Mouse (Mus musculus): ENCODE measurements around the gene Rabepk.
A peak's percentile ranks its signal among the peaks of the same experiment; 100 is the strongest.
"Not testable (repeated sequence)": the region's sequence is repeated elsewhere in the genome, so short reads cannot be mapped to it uniquely, and the experiment has no call there.

Rabepk gene

DNA sequence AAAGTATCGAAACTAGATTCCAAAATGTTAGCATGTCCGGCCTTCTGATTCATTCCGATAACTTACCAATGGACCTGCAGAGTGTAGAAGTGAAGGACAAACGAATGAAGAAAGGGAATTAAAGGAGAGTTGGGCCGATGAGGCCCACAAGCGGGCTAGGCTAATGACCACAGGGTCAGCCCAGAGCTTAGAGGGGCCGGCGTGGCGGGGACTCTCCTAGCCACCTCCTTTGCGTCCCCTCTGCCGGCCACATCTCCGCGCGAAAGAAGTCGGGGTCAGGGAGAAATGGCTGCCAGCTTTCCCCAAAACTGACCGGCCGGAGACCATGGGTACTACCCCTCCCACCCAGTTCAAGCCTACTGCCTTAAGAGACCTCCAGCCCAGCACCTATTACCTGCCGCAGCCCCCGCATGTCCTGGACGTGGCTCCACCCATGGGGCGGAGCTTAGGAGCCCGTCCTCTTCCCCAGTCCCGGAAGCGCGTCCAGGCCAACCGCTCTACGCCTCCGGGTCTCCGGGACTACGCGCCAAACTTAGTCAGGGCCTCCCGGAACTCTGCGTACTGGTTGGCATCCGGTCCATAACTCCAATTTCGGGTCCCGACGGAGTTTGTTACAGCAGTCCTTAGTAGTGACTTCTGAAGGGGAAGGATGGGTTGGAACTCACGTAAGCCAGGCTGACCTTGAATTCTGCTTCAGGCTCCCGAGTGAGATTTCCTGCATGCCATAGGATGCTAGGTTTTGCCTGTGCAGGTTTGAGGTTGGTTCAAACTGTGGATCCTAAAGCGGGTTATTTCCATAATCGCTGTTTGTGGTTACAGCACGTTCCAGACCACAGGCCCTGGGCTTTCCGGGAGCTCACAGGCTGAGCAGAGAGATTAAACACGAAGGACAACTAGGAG lies at the start of gene Rabepk:
Gene Rabepk, minus strand, starts transcription at position 556 of the 900 bp plus-strand sequence.
- peak; percentile 88 for DNase-seq (ENCODE audit: extremely low read depth, low read depth)

DNA sequence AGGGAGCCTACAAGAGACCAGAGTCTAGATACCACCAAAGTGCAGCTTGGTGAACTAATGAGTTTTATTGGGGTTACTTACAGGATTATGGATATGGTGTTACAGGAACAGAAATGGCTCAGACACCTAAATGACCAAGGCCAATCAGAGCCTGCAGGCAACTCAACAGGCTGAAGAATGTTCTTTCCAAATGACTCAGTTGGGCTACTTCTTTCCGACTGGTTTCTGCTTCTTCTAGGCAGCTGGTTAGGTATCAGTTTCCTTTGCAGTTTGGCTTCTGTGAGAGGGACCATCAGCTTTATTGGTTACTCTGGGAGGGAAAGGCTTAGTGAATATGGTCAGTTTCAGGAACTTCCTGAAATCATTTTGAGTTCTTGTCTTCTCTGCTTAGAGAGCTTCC lies 48.0 kb upstream of the Rabepk start:
- DNase-seq (ENCODE audit: extremely low read depth, low read depth): no peak

DNA sequence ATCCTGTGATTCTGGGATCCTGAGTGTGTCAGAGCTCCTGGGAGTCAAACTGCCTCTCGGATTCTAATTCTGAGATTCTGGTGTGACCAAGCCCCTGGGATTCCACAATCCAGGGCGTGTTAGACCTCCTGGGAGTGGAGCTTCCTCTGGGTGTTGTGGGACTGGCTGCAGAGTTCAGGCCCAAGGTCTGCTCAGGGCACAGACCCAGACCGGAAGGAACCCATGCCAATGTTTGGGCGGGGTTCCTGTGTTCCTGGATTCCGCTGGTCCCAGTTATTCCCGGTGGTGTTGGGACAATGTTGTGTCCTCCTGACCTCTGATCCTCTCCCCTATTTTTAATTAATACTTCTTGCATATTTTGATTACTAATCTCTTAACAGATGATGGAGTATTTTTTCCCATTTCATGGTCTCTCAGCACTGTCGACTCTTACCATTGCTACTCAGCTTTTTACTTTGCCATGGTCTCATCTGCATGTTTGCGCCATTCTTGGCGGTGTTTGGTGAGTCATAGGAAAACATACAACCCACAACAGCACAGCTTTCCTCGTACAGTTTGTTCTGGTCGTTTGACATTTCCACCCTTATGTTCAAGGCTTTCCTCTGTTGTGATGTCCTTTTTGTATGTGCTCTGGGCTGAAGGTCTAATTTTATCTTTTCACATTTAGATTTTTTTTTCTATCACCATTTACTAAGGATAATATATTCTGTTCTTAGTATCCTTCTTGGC lies 43.7 kb upstream of the Rabepk start:
- DNase-seq (ENCODE audit: extremely low read depth, low read depth): no peak

DNA sequence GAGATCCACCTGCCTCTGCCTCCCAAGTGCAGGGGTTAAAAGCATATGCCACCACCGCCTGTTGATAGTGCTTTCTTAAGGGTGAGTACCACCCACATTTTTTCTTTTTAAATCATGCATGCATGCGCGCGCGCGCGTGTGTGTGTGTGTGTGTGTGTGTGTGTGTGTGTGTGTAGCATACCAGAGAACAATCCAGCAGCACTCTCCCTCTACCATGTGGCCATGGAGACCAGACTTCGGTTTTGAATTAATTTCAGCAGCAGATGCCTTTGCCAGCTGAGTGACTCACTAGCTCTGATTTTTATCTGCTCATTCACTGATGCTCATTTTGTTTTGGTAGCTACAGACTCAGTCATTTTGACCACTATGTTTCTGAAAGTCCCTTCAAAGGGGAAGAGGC lies 42.0 kb upstream of the Rabepk start:
- no peak for DNase-seq (ENCODE audit: extremely low read depth, low read depth)

DNA sequence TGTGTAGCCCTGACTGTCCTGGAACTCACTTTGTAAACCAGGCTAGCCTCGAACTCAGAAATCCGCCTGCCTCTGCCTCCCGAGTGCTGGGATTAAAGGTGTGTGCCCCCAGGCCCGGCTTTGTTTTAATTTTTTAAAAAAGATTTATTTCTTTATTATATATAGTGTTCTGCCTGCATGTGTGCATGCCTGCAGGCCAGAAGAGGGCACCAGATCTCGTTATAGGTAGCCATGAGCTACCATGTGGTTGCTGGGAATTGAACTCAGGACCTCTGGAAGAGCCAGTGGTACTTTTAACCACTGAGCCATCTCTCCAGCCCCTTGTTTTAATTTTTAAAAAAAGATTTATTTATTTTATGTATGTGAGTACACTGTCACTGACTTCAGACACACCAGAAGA lies 40.4 kb upstream of the Rabepk start:
- DNase-seq (ENCODE audit: extremely low read depth, low read depth): not testable (repeated sequence)

DNA sequence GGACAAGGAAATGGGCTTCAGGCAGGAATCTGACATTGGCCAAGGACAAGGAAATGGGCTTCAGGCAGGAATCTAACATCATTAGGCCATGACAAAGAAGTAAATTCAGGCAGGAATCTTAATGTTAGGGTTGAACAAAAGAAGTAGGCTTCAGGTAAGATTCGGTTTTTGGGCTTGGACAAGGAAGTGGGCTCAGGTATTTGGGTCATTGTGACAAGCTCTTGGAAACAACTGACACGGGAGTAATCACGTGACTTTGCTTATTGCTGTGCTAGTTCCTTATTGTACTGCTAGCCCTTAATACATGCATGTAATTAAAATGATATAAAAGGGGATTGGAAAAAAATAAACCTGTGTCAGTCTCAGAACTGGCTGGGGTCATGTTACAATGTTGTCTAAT lies 36.0 kb upstream of the Rabepk start:
- DNase-seq (ENCODE audit: extremely low read depth, low read depth): no peak

DNA sequence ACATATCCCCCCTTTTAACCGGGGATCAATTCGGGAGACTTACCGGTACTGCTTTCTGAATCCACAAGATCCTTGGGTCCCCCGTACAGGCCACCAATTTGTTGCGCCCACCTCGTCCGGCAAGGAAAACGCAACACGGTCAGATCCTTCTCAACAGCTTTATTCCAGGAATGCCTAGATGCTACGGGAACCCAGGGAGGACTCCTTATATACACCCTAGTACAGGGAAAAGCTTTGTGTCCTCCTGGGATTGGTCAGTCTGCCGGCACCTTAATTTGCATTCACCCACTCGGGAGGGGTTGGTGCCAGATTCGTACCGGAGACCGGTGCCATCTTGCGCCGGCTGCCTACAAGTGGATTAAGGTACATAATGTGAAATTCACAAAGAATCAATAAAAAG lies 33.9 kb upstream of the Rabepk start:
- peak; percentile 66 for DNase-seq (ENCODE audit: extremely low read depth, low read depth)

DNA sequence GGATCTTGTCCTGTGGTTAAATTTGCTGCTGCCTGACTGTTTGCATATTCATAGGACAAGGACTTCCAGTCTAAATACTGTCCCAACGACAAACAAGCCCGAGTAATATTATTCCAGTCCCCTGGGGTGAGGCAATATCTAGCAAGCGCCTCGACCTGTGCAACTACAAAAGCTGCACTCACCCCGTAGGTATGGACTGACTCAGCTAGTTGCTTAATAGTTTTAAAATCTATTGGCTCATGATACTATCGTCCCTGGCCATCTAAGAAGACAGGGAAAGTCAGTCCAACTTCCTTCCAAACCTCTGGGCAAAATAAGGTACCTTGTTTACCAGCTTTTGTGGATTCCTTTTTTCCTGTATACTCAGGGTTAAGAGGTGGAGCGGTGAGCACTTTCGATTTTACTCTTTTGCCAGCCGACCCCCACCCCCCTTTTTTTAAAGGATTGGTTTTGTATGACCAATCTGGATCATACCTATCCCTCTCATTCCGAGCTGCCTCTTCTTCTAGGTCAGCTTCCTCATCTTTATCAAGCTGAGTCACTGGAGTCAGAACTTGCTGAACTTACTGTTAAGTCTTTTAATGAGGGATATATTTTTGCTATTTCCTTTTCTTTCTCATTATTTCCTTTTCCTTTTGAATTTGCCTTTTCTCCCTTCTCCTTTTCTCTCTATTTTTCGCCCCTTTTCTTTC lies 33.2 kb upstream of the Rabepk start, which contains the start of gene Gm34653:
Gene Gm34653, plus strand, starts transcription at position 242 of the 692 bp plus-strand sequence.
- DNase-seq (ENCODE audit: extremely low read depth, low read depth): peak; percentile 53

DNA sequence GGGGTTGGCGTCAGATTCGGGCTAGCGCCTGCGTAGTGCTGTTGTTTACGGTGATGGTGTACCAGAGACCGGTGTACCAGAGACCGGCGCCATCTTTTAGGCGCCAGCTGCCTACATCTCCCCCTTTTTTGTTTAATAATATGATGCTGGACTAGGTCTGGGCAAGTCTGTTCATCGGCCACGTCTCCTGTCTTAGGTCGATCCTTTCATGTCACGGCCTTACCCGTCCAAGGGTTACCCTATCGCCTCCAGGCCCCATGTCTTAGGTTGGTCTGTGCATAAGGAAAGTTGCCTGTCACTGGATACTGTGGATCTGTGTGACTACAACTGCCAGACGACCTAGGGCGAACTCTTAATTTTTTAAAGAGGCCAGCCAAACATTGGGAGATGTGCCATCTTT lies 30.4 kb upstream of the Rabepk start:
- DNase-seq (ENCODE audit: extremely low read depth, low read depth): not testable (repeated sequence)

DNA sequence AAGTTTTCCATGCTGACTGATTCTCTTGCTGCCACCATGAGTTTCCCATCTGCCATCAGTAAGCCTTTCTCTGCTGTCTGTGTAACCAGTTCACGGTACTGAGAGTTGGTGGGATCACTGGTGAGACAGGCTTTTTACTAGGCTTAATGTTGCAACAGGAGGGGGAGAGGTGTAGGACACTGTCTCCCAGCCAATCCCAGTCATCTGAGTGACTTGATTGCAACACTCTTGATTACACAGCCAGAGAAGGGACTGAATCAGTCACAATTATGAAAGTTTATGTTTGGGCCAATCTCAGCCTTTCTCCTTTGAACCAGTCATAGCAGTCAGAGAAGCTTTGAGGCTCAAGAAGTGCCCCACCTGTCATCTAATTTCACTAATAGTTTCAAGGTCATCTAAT lies 28.3 kb upstream of the Rabepk start:
- no peak for DNase-seq (ENCODE audit: extremely low read depth, low read depth)

DNA sequence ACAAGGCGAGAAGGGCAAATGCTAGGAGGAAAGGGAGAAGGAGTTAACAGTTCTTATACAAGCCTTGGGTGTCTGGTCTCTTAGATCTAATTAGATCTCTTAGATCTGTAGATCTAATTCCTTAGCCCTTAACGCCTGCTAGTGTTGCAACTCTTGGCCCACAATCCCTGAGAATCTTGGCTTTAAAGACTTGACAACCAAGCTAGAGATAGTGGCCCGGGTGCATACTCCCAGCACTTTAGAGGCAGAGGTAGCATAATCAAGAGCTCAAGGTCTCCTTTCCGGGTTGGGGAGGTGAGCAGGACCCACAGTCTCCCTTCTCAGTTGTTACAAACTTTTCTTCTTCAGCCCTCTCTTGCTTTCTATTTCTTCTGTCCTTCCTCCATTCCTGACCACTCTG lies 27.9 kb upstream of the Rabepk start:
- DNase-seq (ENCODE audit: extremely low read depth, low read depth): no peak

DNA sequence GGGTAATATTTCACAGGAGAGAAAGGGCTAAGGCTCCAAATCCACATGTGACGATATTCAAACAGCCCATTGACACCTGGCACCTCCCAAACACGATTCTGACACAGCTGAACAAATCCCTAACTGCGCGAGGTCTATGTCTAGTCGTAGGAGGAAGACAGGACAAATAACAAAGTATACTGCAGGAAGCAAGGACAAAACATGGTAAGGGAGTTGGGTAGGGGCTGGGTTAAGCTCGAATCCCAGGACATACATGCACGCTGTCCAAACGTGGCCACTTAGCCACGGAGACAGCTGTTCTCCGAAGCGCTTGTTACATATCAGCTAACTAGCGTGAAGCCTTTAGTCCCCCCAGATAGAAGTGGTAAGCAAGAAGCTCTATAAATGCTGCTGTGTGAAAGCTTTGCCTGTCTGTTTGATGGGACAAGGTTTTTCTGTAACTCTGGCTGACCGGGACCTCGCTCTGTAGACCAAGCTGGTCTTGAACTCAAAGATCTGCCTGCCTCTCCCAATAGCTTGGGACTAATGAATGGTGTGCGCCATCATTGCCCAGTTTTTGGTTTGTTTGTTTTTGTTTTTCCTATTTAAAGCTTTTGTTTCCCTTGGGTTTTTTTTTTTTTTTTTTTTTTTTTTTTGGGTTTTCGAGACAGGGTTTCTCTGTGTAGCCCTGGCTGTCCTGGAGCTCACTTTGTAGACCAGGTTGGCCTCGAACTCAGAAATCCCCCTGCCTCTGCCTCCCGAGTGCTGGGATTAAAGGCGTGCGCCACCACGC lies 26.9 kb upstream of the Rabepk start:
- no peak for DNase-seq (ENCODE audit: extremely low read depth, low read depth)

DNA sequence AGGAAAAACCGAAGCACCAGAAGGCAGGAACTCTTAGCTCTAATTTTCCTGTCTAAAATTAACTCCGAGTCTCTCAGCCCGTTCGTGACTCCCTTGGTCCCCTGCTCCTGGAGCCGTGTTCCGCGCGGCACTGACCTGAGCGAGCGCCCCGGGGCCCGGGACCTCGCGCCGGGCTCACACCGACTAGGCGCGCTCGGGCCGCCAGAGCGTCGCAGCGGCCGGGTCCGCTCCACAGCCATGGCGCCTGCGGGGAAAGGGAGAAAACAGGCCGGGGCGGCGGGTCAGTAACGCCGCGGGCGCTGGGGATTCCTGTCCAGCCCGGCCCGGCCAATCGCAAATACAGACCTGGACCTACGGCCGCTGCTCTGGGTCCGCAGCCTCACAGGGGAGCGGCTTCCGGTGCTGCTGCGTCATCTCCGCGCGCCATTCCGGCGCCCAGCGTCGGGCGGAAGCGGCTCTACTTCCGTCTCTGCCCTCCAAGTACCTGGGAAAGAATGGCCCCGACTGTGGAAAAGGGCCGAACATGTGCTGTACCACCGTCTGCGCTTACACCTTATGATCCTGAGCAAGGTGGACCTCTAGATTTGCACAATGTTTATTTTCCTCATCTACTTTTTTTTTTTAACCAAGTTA lies 26.2 kb upstream of the Rabepk start, which contains the start of gene Fbxw2:
Gene Fbxw2, minus strand, starts transcription at position 485 of the 633 bp plus-strand sequence.
- DNase-seq (ENCODE audit: extremely low read depth, low read depth): peak; percentile 88

DNA sequence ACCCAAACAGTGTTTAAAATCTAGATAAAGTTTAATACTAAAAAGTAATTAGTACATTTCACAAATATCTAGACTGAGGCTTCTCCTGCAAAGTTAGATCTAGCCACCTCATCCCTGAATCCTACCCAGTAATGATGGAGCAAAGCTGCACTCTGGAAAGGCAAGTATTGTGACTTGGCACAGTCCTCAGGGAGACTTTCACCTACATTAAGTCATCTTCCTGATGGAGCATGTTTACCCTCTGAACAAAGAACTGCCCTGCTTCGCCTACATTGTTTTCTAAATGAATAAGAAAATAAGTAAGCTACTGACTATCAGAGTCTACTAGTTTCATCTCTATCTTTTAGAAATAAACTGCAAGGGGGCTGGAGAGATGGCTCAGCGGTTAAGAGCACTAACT lies 18.8 kb upstream of the Rabepk start:
- DNase-seq (ENCODE audit: extremely low read depth, low read depth): no peak

DNA sequence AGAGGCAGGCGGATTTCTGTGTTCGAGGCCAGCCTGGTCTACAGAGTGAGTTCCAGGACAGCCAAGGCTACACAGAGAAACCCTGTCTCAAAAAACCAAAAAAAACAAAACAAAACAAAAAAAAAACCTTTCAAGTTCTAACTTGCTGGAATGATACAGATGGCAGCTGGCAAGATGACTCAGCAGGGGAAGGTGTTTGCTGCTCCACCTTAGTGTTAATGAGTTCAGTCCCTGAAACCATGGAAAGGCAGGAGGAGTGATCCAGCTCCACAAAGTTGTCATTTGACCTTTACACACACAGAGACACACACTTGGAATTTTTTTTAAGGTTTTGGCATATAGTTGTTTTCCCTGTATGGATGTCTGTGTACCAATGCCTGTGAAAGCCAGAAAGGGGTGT lies 16.2 kb upstream of the Rabepk start:
- not testable (repeated sequence) for DNase-seq (ENCODE audit: extremely low read depth, low read depth)

DNA sequence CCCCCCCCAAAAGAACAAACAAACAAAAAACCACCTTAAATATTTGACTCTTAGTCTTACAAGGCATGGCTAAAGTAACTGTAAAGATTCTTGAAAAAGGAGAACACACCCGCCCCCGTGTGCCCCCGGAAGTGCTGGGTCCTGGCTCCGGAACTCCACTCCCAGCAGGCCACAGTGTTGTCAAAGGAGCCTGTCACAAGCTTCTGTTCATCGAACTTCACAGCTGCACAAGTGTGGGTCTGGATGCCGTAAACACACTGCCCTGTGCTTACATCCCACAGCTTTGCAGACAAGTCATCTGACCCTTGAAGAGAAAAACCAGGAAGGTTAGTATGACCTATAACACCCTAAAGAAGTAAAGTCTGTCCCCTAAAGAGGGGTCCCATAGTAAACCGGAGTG lies 13.0 kb upstream of the Rabepk start:
- DNase-seq (ENCODE audit: extremely low read depth, low read depth): no peak

DNA sequence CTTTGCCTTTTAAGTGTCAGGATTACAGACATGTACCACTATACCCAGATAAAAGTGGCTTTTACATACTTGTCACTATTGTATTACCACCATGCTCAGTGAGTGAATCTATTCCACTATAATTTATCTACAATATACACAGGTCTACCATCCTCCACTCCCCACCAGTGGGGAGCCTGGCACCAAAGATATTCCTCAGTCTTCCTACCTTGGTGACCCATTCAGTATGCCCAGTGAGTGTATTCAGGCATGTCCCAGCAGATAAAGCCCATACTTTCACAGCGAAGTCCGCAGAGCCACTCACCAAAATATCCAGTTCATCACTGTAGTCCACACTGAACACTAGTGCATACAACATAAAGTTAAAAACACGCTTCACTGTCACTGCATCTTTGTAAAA lies 11.1 kb upstream of the Rabepk start:
- no peak for DNase-seq (ENCODE audit: extremely low read depth, low read depth)

DNA sequence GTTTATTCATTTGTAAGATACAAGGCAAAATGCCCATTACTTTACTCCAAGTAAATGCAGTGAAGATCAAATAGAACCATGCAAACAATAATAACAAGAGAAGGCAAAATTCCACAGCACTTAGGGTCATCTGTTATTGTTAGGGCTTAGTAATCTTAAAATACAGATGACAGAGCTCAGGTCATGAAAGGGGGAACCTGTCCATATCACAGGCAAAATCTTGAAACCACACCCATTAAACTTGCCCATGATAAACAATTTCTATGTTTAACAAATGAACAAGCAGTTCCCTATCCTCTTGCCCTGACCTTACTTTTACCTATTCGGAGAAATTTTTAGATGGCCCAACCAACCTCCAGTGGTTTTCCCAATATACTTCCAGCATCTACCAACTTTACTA lies 9.9 kb upstream of the Rabepk start:
- DNase-seq (ENCODE audit: extremely low read depth, low read depth): no peak

DNA sequence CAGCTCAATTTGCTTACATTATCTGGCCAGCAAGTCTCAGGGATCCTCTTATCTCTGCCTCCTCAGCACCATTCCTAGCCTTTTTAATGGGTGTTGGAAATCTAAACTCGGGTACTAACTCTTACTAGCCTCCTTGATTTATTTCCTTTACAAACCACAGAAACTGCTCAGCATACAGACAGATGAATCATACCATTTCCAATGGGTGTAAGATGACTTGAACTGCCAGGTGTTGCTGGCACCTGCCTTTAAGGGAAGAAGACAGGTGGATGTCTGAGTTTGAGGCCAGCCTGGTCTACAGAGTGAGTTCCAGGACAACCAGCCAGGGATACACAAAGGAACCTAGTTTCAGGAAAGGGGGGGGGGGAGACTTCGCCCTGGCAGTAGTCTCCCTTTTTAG lies 8.3 kb upstream of the Rabepk start:
- DNase-seq (ENCODE audit: extremely low read depth, low read depth): no peak

DNA sequence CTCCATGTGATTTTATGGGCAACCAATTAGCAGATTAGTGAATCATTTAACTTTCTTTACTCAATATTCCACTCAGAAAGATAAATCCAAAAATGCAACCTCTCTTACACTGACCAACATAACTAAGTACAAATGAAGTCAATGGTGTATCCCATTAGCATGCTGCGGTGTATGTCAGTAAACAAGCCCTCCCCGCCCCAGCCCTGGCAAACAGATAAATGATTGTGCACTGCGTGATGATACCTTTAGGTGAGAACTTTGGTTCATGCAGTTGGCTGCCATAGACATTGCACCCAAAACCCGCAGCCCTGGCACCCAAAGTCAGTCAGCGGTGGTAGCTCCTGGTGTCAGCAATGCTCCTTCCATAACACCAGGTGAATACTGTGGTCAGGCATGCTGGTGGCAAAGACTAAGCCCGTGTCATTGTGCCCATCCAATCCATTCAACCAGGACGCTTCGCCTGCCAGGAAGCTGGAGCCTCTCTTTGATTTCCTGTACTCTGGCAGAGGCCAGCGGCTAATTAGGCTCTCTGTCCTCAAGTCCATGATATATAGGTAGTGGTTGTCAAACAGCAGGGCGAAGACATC lies 5.7 kb upstream of the Rabepk start:
- DNase-seq (ENCODE audit: extremely low read depth, low read depth): no peak
